Mouse (Mus musculus) CH12.LX (cell line): ENCODE data around the gene Stmnd1. TPM values are rescaled to one million over a fixed set of nuclear protein-coding genes. Genes with fewer than 3 reads are reported as not detected.

ENCODE experiments used
- DNase-seq: peaks from one replicate; pipeline ENCODE4 v3.0.0-alpha.2; 2013; ENCODE audit errors: extremely low read depth
- H3K27ac ChIP-seq: 2 replicates; pipeline ENCODE4 v1.5.1; 2012; ENCODE audit warnings: low read depth, mild to moderate bottlenecking, control low read depth, moderate library complexity; ENCODE audit not compliant: insufficient read depth
- H3K27me3 ChIP-seq: replicated peaks from 2 replicates; pipeline ENCODE3; 2012; ENCODE audit warnings: inconsistent platforms
- H3K36me3 ChIP-seq, 2 experiments: replicated peaks in 1 of 2; 2 replicates each; pipeline versions ENCODE3 to v1.6.1; 2012; ENCODE audit warnings: inconsistent platforms in 1 of 2, low read length in 1 of 2, mild to moderate bottlenecking in 1 of 2, mixed read lengths in 1 of 2, moderate library complexity in 1 of 2; ENCODE audit not compliant: control insufficient read depth in 1 of 2, insufficient read depth in 1 of 2
- H3K4me1 ChIP-seq, 2 experiments: 2 replicates each; pipeline ENCODE4 v1.6.1; 2012; ENCODE audit warnings: inconsistent platforms in 1 of 2, moderate library complexity in 1 of 2; ENCODE audit not compliant: insufficient read depth in 2 of 2, control insufficient read depth in 1 of 2
- H3K4me2 ChIP-seq: 2 replicates; pipeline ENCODE4 v1.6.1; 2012; ENCODE audit warnings: low read depth, mild to moderate bottlenecking, control low read depth; ENCODE audit not compliant: poor library complexity, insufficient read depth, severe bottlenecking
- H3K4me3 ChIP-seq, 3 experiments: fragments of 150-350 bp in 1 of 3; sonication (generic) in 1 of 3; replicated peaks in 1 of 3; 2 replicates each; pipeline versions ENCODE3 to v1.5.1; 2011 to 2012; ENCODE audit warnings: low read depth in 2 of 3, low read length in 2 of 3, mild to moderate bottlenecking in 2 of 3, moderate library complexity in 2 of 3, control low read depth in 1 of 3, improper control_type of control experiment in 1 of 3, inconsistent platforms in 1 of 3, mixed read lengths in 1 of 3; ENCODE audit not compliant: poor library complexity in 1 of 3
- H3K79me2 ChIP-seq: replicated peaks from 2 replicates; pipeline ENCODE4 v1.6.1; 2012; ENCODE audit warnings: mild to moderate bottlenecking, moderate library complexity; ENCODE audit not compliant: control insufficient read depth, poor library complexity, insufficient read depth, severe bottlenecking; ENCODE audit errors: extremely low read depth
- H3K9ac ChIP-seq: 2 replicates; pipeline ENCODE4 v1.6.1; 2012; ENCODE audit warnings: low read depth, mild to moderate bottlenecking, control low read depth, moderate library complexity; ENCODE audit not compliant: insufficient read depth
- H3K9me3 ChIP-seq: replicated peaks from 2 replicates; pipeline ENCODE3; 2012; ENCODE audit warnings: low read length, inconsistent platforms, mixed read lengths
- CHD1 ChIP-seq: IDR thresholded peaks from 2 replicates; pipeline ENCODE4 v1.6.1; 2012; ENCODE audit warnings: low read depth, low read length, improper control_type of control experiment, inconsistent platforms
- CTCF ChIP-seq, 2 experiments: IDR thresholded peaks in 1 of 2; conservative IDR thresholded peaks in 1 of 2; 2 replicates each; pipeline ENCODE4 v1.5.1; 2011 to 2012; ENCODE audit warnings: low read depth in 2 of 2, low read length in 2 of 2, improper control_type of control experiment in 1 of 2, inconsistent platforms in 1 of 2, mild to moderate bottlenecking in 1 of 2, moderate library complexity in 1 of 2
- E2F4 ChIP-seq: IDR thresholded peaks from 2 replicates; pipeline ENCODE4 v1.6.1; 2011; ENCODE audit warnings: low read depth, low read length, improper control_type of control experiment; ENCODE audit not compliant: insufficient replicate concordance
- IRF4 ChIP-seq: IDR thresholded peaks from 2 replicates; pipeline ENCODE4 v1.6.1; 2014; ENCODE audit warnings: low read depth, mild to moderate bottlenecking, inconsistent platforms, low read length, improper control_type of control experiment
- JUN ChIP-seq: IDR thresholded peaks from 2 replicates; pipeline ENCODE4 v1.6.1; 2011; ENCODE audit warnings: low read depth, mild to moderate bottlenecking, low read length, improper control_type of control experiment, moderate library complexity; ENCODE audit not compliant: insufficient read depth
- KAT2A ChIP-seq: IDR thresholded peaks from 2 replicates; pipeline ENCODE4 v1.6.1; 2012; ENCODE audit warnings: low read length, improper control_type of control experiment, inconsistent platforms; ENCODE audit not compliant: insufficient replicate concordance
- MAFK ChIP-seq: IDR thresholded peaks from 2 replicates; pipeline ENCODE4 v1.6.1; 2011; ENCODE audit warnings: low read length, improper control_type of control experiment; ENCODE audit not compliant: insufficient replicate concordance
- MAX ChIP-seq: IDR thresholded peaks from 2 replicates; pipeline ENCODE4 v1.6.1; 2011; ENCODE audit warnings: low read length, improper control_type of control experiment
- MAZ ChIP-seq: IDR thresholded peaks from 2 replicates; pipeline ENCODE4 v1.6.1; 2012; ENCODE audit warnings: low read depth, mild to moderate bottlenecking, inconsistent platforms, low read length, improper control_type of control experiment, moderate library complexity
- MYC ChIP-seq: IDR thresholded peaks from 2 replicates; pipeline ENCODE4 v1.6.1; 2011; ENCODE audit warnings: low read depth, mild to moderate bottlenecking, improper control_type of control experiment, low read length
- NRF1 ChIP-seq: IDR thresholded peaks from 2 replicates; pipeline ENCODE4 v1.6.1; 2014; ENCODE audit warnings: low read depth, mild to moderate bottlenecking, inconsistent platforms, low read length, improper control_type of control experiment, moderate library complexity
- POLR2AphosphoS2 ChIP-seq: IDR thresholded peaks from 2 replicates; pipeline ENCODE4 v1.6.1; 2011; ENCODE audit warnings: low read depth, low read length, improper control_type of control experiment
- RAD21 ChIP-seq: IDR thresholded peaks from 2 replicates; pipeline ENCODE4 v1.6.1; 2011; ENCODE audit warnings: low read depth, mild to moderate bottlenecking, low read length, improper control_type of control experiment, moderate library complexity
- SMC3 ChIP-seq: IDR thresholded peaks from 2 replicates; pipeline ENCODE4 v1.6.1; 2011; ENCODE audit warnings: low read depth, low read length, improper control_type of control experiment
- TCF12 ChIP-seq: IDR thresholded peaks from 2 replicates; pipeline ENCODE4 v1.6.1; 2014; ENCODE audit warnings: low read depth, mild to moderate bottlenecking, inconsistent platforms, low read length, improper control_type of control experiment
- USF2 ChIP-seq: conservative IDR thresholded peaks from 2 replicates; pipeline ENCODE4 v1.6.1; 2011; ENCODE audit warnings: low read depth, low read length, improper control_type of control experiment
- ZC3H11A ChIP-seq: IDR thresholded peaks from 2 replicates; pipeline ENCODE4 v1.6.1; 2012; ENCODE audit warnings: low read depth, mild to moderate bottlenecking, inconsistent platforms, low read length, improper control_type of control experiment
- dilution Hi-C: fragments of 300-500 bp; cut with MboI; formaldehyde crosslinking; loops from 2 replicates; pipeline ENCODE4 v1.14.3; 2020; ENCODE audit warnings: low sequenced_read_pairs; ENCODE audit not compliant: extremely low pct_unique_long_range_greater_than_20kb, extremely low pct_ligation_motif_present
- in situ Hi-C: fragments of 300-500 bp; cut with MboI; formaldehyde crosslinking; loops from 3 replicates; pipeline ENCODE4 v1.14.3; 2019; ENCODE audit warnings: low sequenced_read_pairs, low pct_ligation_motif_present, low pct_unique_long_range_greater_than_20kb, mixed read lengths
- polyA plus RNA-seq: library from polyadenylated mRNA; unstranded; fragments of >175 nt; gene quantifications from 2 replicates; pipeline ENCODE4 v1.2.1, GENCODE M21; 2012; ENCODE audit warnings: low read depth; ENCODE audit not compliant: insufficient read length
- total RNA-seq, 2 experiments: library from RNA; depleted of rRNA; stranded (reverse); fragments of 300-350 nt in 1 of 2; fragments of >200 nt in 1 of 2; gene quantifications; 2 replicates each; pipeline ENCODE4 v1.2.3; 2012 to 2014

The Stmnd1 gene
- total and polyA plus RNA-seq, 3 experiments, result not detected

DNA sequence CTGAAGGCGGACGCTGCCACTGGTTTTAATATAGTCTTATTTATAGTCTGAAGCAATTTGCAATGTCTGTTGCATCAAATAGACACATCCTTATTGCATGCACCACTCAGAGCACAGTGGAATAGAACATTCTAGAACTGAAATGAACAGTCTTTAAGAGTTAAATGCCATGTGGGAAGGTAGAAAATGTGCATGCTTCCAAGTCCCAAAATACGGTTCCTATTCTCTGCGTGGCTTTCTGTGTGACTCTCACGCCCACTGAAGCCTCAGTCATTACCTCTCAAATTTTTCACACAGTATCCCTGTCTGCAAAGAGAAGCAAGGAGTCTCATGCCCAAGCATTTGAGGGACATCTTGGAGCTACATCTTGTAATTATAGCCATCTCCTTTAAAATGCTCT lies 19.4 kb upstream of the Stmnd1 start:
- in situ Hi-C loops, result loop anchor here (10.0 kb wide), 2 partner anchors 269 to 709 kb away; no protein-coding TSS in a partner anchor
- H3K9me3 ChIP-seq, result no peaks in the 10 kb centered on the region
- H3K9ac ChIP-seq, result no peak overlapping the region
- no peak for TF ChIP-seq ZC3H11A
- dilution Hi-C loops, result no loop called here
- no peak overlapping the region for H3K4me3 ChIP-seq
- H3K4me2 ChIP-seq, result no peak overlapping the region
- no peak for DNase-seq
- H3K4me1 ChIP-seq, result peaks cover 0 to under 1% of the 10 kb centered on the region in 2 experiments; a peak in 1 of 4 replicates
- H3K79me2 ChIP-seq, result no peaks in the 10 kb centered on the region
- no peaks in the 10 kb centered on the region for H3K36me3 ChIP-seq
- H3K27me3 ChIP-seq, result no peaks in the 10 kb centered on the region
- H3K27ac ChIP-seq, result no peak overlapping the region

DNA sequence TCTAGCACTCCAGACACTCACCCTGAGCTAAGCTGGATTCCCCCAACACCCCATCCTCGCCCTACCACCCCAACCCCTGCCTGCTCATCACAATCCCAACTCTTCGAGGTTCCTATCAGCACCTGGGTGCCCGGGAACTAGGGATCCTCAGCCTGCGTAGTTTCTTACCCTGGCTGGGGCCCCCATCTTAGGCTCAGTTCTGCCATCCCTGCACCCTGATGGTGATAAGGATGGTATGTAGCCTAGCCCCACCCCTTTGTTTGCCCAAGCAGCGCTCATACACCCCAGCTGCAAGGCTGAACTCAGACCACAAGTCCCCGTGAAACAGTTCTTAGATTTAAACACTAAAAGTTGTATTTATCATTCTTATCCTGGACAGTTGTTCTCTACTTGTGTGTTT lies 17.9 kb upstream of the Stmnd1 start:
- no peaks in the 10 kb centered on the region for H3K27me3 ChIP-seq
- dilution Hi-C loops (no loop called here), in situ Hi-C loops (loop anchor here (10.0 kb wide), 2 partner anchors 271 to 711 kb away; no protein-coding TSS in a partner anchor)
- no peak overlapping the region for H3K4me3 ChIP-seq
- no peak overlapping the region for H3K4me2 ChIP-seq
- no peak overlapping the region for H3K27ac ChIP-seq
- H3K9me3 ChIP-seq, result no peaks in the 10 kb centered on the region
- no peaks in the 10 kb centered on the region for H3K79me2 ChIP-seq
- no peak for DNase-seq
- peaks cover 0 to 12% of the 10 kb centered on the region in 2 experiments; a peak in 3 of 4 replicates for H3K4me1 ChIP-seq
- TF ChIP-seq NRF1 (no peak), MAZ (no peak), POLR2AphosphoS2 (no peak)
- TF ChIP-seq, all 38 proteins: peak for 0
- Histone ChIP-seq H3K36me3 (no peaks in the 10 kb centered on the region), H3K9ac (no peak overlapping the region)

DNA sequence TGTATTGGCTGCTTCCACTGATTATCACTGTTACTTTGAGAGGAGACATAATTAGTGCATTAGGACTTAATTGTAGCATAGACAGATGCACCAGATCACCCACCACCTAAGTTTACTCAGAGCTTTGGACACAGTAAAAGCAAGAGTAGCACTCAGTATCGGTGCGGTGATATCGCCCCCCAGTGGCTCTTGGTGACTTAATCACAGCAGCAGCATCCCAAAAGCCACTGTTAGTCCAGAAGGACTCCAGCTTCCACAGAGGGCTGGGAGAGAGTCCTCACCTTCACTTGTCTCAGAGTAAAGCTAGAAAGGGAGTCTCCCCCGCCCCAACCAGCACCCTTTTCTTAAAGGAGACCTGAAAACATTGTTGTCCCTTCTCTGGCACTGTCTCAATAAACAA lies 15.7 kb upstream of the Stmnd1 start:
- H3K4me1 ChIP-seq, result peaks cover 0 to 12% of the 10 kb centered on the region in 2 experiments; a peak in 3 of 4 replicates
- dilution Hi-C loops, result no loop called here
- no peak overlapping the region for H3K9ac ChIP-seq
- H3K36me3 ChIP-seq, result no peaks in the 10 kb centered on the region
- no peaks in the 10 kb centered on the region for H3K79me2 ChIP-seq
- no peaks in the 10 kb centered on the region for H3K27me3 ChIP-seq
- no peak overlapping the region for H3K27ac ChIP-seq
- peak; percentile 65 for DNase-seq
- in situ Hi-C loops, result loop anchor here (10.0 kb wide), 2 partner anchors 273 to 713 kb away; no protein-coding TSS in a partner anchor
- H3K4me2 ChIP-seq, result no peak overlapping the region
- TF ChIP-seq MAX (no peak), KAT2A (no peak), USF2 (no peak), CHD1 (no peak), RAD21 (peak; percentile 87), E2F4 (no peak), JUN (no peak), TCF12 (no peak), MAFK (no peak), NRF1 (no peak), CTCF (conservative IDR thresholded peaks at IDR 0.05 in 1 of 2, IDR thresholded peaks at IDR 0.05 in 1 of 2; ENCODE audit: low read depth in 2 of 2, low read length in 2 of 2) (peak; percentile 31 to 84; a peak in 2 of 4 replicates), ZC3H11A (peak; percentile 9; the same call in 1 of the 2 replicates), SMC3 (peak; percentile 79), MYC (no peak), IRF4 (peak; percentile 56; the same call in 1 of the 2 replicates)
- H3K4me3 ChIP-seq, result no peak overlapping the region
- H3K9me3 ChIP-seq, result no peaks in the 10 kb centered on the region
